Mouse (Mus musculus) cerebral cortex, adult 2 months (tissue): ENCODE data around the gene Ldlr.

ENCODE experiments used
- WGBS: fragments of 180-500 bp; shearing (Covaris S2); methylation state at CpG from one replicate; pipeline ENCODE4 v1.1.7; 2018; 5-methylcytosine and 5-hydroxymethylcytosine counted together

Ldlr gene

GRCm38 (mm10) chr9:21726218-21726975, 3.1 kb downstream of the Ldlr start:
- WGBS = 69% methylated on average over 14 of the region's 14 CpGs

- 80% methylated on average over 10 of the region's 10 CpGs for WGBS
These were observed 5.1 kb downstream of the Ldlr start for GRCm38 (mm10) chr9:21728261-21728832.

- WGBS = 74% methylated on average over 7 of the region's 7 CpGs
These were observed 6.0 kb downstream of the Ldlr start for GRCm38 (mm10) chr9:21729264-21729663.

- 93% methylated on average over 9 of the region's 9 CpGs for WGBS
These were observed 9.0 kb downstream of the Ldlr start for GRCm38 (mm10) chr9:21732288-21732687.

- WGBS = 85% methylated on average over 17 of the region's 17 CpGs
These were observed 10.2 kb downstream of the Ldlr start for GRCm38 (mm10) chr9:21733446-21733845.

- WGBS = 99% methylated on average over 7 of the region's 7 CpGs
These were observed 10.7 kb downstream of the Ldlr start for GRCm38 (mm10) chr9:21733989-21734388.

GRCm38 (mm10) chr9:21735126-21735525, 11.8 kb downstream of the Ldlr start:
- 94% methylated on average over 14 of the region's 14 CpGs for WGBS

- 56% methylated on average over 3 of the region's 3 CpGs for WGBS
These were observed 13.3 kb downstream of the Ldlr start for GRCm38 (mm10) chr9:21736580-21736979.

GRCm38 (mm10) chr9:21737188-21737587, 13.9 kb downstream of the Ldlr start:
- 68% methylated on average over 10 of the region's 10 CpGs for WGBS

GRCm38 (mm10) chr9:21738776-21739175, 15.5 kb downstream of the Ldlr start:
- 64% methylated on average over 7 of the region's 7 CpGs for WGBS

- 97% methylated on average over 14 of the region's 14 CpGs for WGBS
These were observed 17.1 kb downstream of the Ldlr start for GRCm38 (mm10) chr9:21740427-21740826.

GRCm38 (mm10) chr9:21741514-21741913, 18.2 kb downstream of the Ldlr start:
- WGBS = 94% methylated on average over 11 of the region's 11 CpGs

- 95% methylated on average over 3 of the region's 3 CpGs for WGBS
These were observed 24.0 kb downstream of the Ldlr start for GRCm38 (mm10) chr9:21747238-21747774.

GRCm38 (mm10) chr9:21748033-21748432, 24.8 kb downstream of the Ldlr start:
- WGBS = 14% methylated on average over 7 of the region's 7 CpGs

GRCm38 (mm10) chr9:21748491-21748890, 25.2 kb downstream of the Ldlr start:
- 75% methylated on average over 10 of the region's 10 CpGs for WGBS

- WGBS = 54% methylated on average over 6 of the region's 6 CpGs
These were observed 26.3 kb downstream of the Ldlr start for GRCm38 (mm10) chr9:21749382-21750118.

GRCm38 (mm10) chr9:21750370-21750769, 27.1 kb downstream of the Ldlr start:
- 89% methylated on average over 3 of the region's 3 CpGs for WGBS

- 45% methylated on average over 6 of the region's 6 CpGs for WGBS
These were observed 28.1 kb downstream of the Ldlr start for GRCm38 (mm10) chr9:21751347-21751746.

GRCm38 (mm10) chr9:21752252-21752792, 29.0 kb downstream of the Ldlr start:
- WGBS = 38% methylated on average over 10 of the region's 10 CpGs

GRCm38 (mm10) chr9:21754003-21754402, 30.7 kb downstream of the Ldlr start:
- 75% methylated on average over 2 of the region's 2 CpGs for WGBS

- WGBS = 62% methylated on average over 13 of the region's 13 CpGs
These were observed 31.4 kb downstream of the Ldlr start for GRCm38 (mm10) chr9:21754516-21755321.
